Mouse (Mus musculus): ENCODE results near the gene Gm572.

Gene Gm572

GRCm38 (mm10) chr4:148643291-148644156 lies at the start of gene Gm572:
Gene Gm572 (plus strand): TSS chr4:148643317.
- no peak for DNase-seq (ENCODE audit: low read depth, low spot score)

- DNase-seq (ENCODE audit: low read depth, low spot score), result no peak
These were observed 49.1 kb upstream of the Gm572 start for GRCm38 (mm10) chr4:148593996-148594395.

- no peak for DNase-seq (ENCODE audit: low read depth, low spot score)
These were observed 47.2 kb upstream of the Gm572 start for GRCm38 (mm10) chr4:148595916-148596315.

- DNase-seq (ENCODE audit: low read depth, low spot score), result no peak
These were observed 46.4 kb upstream of the Gm572 start for GRCm38 (mm10) chr4:148596731-148597130.

- no peak for DNase-seq (ENCODE audit: low read depth, low spot score)
These were observed 44.3 kb upstream of the Gm572 start for GRCm38 (mm10) chr4:148598826-148599225.

- DNase-seq (ENCODE audit: low read depth, low spot score), result no peak
These were observed 42.8 kb upstream of the Gm572 start for GRCm38 (mm10) chr4:148600316-148600715.

GRCm38 (mm10) chr4:148601871-148602270 lies 41.2 kb upstream of the Gm572 start:
- DNase-seq (ENCODE audit: low read depth, low spot score), result no peak

GRCm38 (mm10) chr4:148602357-148603120 lies 40.6 kb upstream of the Gm572 start, which contains the start of gene Masp2:
Gene Masp2 (plus strand): TSS chr4:148602554.
- DNase-seq (ENCODE audit: low read depth, low spot score), result no peak

GRCm38 (mm10) chr4:148603376-148604139 lies 39.6 kb upstream of the Gm572 start:
- DNase-seq (ENCODE audit: low read depth, low spot score), result peak; percentile 27

- DNase-seq (ENCODE audit: low read depth, low spot score), result peak; percentile 71
These were observed 39.0 kb upstream of the Gm572 start for GRCm38 (mm10) chr4:148604141-148604540.

- DNase-seq (ENCODE audit: low read depth, low spot score), result peak; percentile 80
These were observed 38.5 kb upstream of the Gm572 start for GRCm38 (mm10) chr4:148604541-148605165.

- peak; percentile 77 for DNase-seq (ENCODE audit: low read depth, low spot score)
These were observed 35.4 kb upstream of the Gm572 start for GRCm38 (mm10) chr4:148607758-148608157.

GRCm38 (mm10) chr4:148609805-148610204 lies 33.3 kb upstream of the Gm572 start:
- no peak for DNase-seq (ENCODE audit: low read depth, low spot score)

GRCm38 (mm10) chr4:148610631-148611364 lies 32.3 kb upstream of the Gm572 start:
- DNase-seq (ENCODE audit: low read depth, low spot score), result peak; percentile 32

GRCm38 (mm10) chr4:148612557-148612956 lies 30.6 kb upstream of the Gm572 start:
- DNase-seq (ENCODE audit: low read depth, low spot score), result no peak

GRCm38 (mm10) chr4:148613738-148614137 lies 29.4 kb upstream of the Gm572 start:
- DNase-seq (ENCODE audit: low read depth, low spot score), result no peak

GRCm38 (mm10) chr4:148619805-148620204 lies 23.3 kb upstream of the Gm572 start:
- DNase-seq (ENCODE audit: low read depth, low spot score), result no peak

- DNase-seq (ENCODE audit: low read depth, low spot score), result no peak
These were observed 22.4 kb upstream of the Gm572 start for GRCm38 (mm10) chr4:148620718-148621117.

- no peak for DNase-seq (ENCODE audit: low read depth, low spot score)
These were observed 20.6 kb upstream of the Gm572 start for GRCm38 (mm10) chr4:148622485-148622884.

- no peak for DNase-seq (ENCODE audit: low read depth, low spot score)
These were observed 19.5 kb upstream of the Gm572 start for GRCm38 (mm10) chr4:148623609-148624008.

- DNase-seq (ENCODE audit: low read depth, low spot score), result peak; percentile 33
These were observed 18.1 kb upstream of the Gm572 start for GRCm38 (mm10) chr4:148625010-148625409.
